Mouse (Mus musculus) thymus, adult 2 months (tissue): Measurements from ENCODE around the gene Rbak.

Experiments used
- CTCF ChIP-seq: fragments of 200-500 bp; IDR thresholded peaks from 2 replicates; pipeline ENCODE4 v1.5.1; 2012; ENCODE audit warnings: mild to moderate bottlenecking, control low read depth, low read length, moderate library complexity, borderline replicate concordance; ENCODE audit not compliant: control insufficient read depth, poor library complexity, insufficient read depth; ENCODE audit errors: extremely low read depth
- POLR2A ChIP-seq: fragments of 200-500 bp; IDR thresholded peaks from 2 replicates; pipeline ENCODE4 v1.6.1; 2012; ENCODE audit warnings: mild to moderate bottlenecking, low read length, control low read depth, moderate library complexity; ENCODE audit not compliant: control insufficient read depth, poor library complexity, insufficient read depth; ENCODE audit errors: extremely low read depth

DNA sequence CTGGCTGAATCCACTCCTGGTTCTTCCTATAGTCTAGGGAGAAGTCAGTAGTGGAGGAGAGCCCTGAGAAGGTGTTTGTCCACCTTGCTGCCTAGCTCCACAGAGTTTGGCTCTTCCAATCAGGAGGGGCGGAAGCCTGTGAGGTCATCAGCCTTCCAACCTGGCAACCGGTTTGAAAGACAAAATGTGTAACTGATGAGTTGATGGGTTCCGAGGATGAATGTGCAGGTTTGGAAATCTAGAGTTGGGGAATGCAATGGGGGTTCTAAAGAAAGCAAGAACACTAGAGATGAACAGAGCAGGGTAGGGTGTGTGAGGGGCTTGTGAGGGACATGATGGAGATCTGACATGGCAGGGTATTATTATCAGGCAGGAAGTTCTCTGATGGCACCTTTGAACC is 46.2 kb upstream of the Rbak start, which contains the start of gene Spdye4a:
- TF ChIP-seq POLR2A (no peak), CTCF (no peak)
